Mouse (Mus musculus) testis, adult 2 months (tissue): ENCODE data around the gene Med9. TPM values are rescaled to one million over a fixed set of nuclear protein-coding genes. Genes with fewer than 3 reads are reported as not detected.
"Not testable (repeated sequence)": the region's sequence is repeated elsewhere in the genome, so short reads cannot be mapped to it uniquely, and the experiment has no call there.

Source experiments
- H3K27ac ChIP-seq: fragments of 200-500 bp; 2 replicates; pipeline ENCODE4 v1.5.1; 2012; ENCODE audit warnings: low read depth, low read length; ENCODE audit not compliant: control insufficient read depth, insufficient read depth
- H3K27me3 ChIP-seq: fragments of 200-500 bp; 2 replicates; pipeline ENCODE4 v1.6.1; 2012; ENCODE audit warnings: mild to moderate bottlenecking, low read length, moderate library complexity; ENCODE audit not compliant: control insufficient read depth, insufficient read depth
- H3K36me3 ChIP-seq: fragments of 200-500 bp; 2 replicates; pipeline ENCODE4 v1.6.1; 2012; ENCODE audit warnings: mild to moderate bottlenecking, low read length; ENCODE audit not compliant: control insufficient read depth, insufficient read depth
- H3K4me1 ChIP-seq: fragments of 200-500 bp; 2 replicates; pipeline ENCODE4 v1.6.1; 2012; ENCODE audit warnings: low read length; ENCODE audit not compliant: control insufficient read depth, insufficient read depth
- H3K4me3 ChIP-seq: fragments of 200-500 bp; 2 replicates; pipeline ENCODE4 v1.5.1; 2012; ENCODE audit warnings: low read depth, mild to moderate bottlenecking, low read length, moderate library complexity, mixed read lengths; ENCODE audit not compliant: control insufficient read depth
- CTCF ChIP-seq: fragments of 200-500 bp; IDR thresholded peaks from 2 replicates; pipeline ENCODE4 v1.5.1; 2012; ENCODE audit warnings: low read depth, mild to moderate bottlenecking, inconsistent platforms, low read length, moderate library complexity; ENCODE audit not compliant: control insufficient read depth, insufficient read depth, insufficient replicate concordance
- POLR2A ChIP-seq: fragments of 200-500 bp; IDR thresholded peaks from 2 replicates; pipeline ENCODE4 v1.6.1; 2012; ENCODE audit warnings: low read depth, mild to moderate bottlenecking, inconsistent platforms, low read length, moderate library complexity; ENCODE audit not compliant: control insufficient read depth
- polyA plus RNA-seq: library from polyadenylated mRNA; depleted of rRNA; stranded (reverse); fragments of >200 nt; gene quantifications from 2 replicates; pipeline ENCODE4 v1.2.3, GENCODE M21; 2012

Med9 gene
- polyA plus RNA-seq, 1 experiment, result 74.5 TPM

GRCm38 (mm10) chr11:59932560-59933337, 15.3 kb upstream of the Med9 start:
- Histone ChIP-seq H3K4me3 (no peak overlapping the region), H3K27me3 (no peaks in the 10 kb centered on the region), H3K36me3 (no peaks in the 10 kb centered on the region), H3K4me1 (no peaks in the 10 kb centered on the region), H3K27ac (no peak overlapping the region)
- TF ChIP-seq POLR2A (no peak), CTCF (no peak)

- no peak for TF ChIP-seq POLR2A
- TF ChIP-seq CTCF, result no peak
- Histone ChIP-seq H3K36me3 (no peaks in the 10 kb centered on the region), H3K4me3 (no peak overlapping the region), H3K27me3 (no peaks in the 10 kb centered on the region), H3K27ac (no peak overlapping the region; the same call in 1 of the 2 replicates), H3K4me1 (peaks cover 4% of the 10 kb centered on the region)
Measured at GRCm38 (mm10) chr11:59933943-59934342, 14.1 kb upstream of the Med9 start.

GRCm38 (mm10) chr11:59937023-59937422, 11.0 kb upstream of the Med9 start:
- no peak for TF ChIP-seq CTCF
- no peak for TF ChIP-seq POLR2A
- H3K4me3 ChIP-seq, result no peak overlapping the region
- H3K4me1 ChIP-seq, result peaks cover 8% of the 10 kb centered on the region
- peak overlapping the region; percentile 24; the same call in 1 of the 2 replicates for H3K27ac ChIP-seq
- H3K27me3 ChIP-seq, result no peaks in the 10 kb centered on the region
- H3K36me3 ChIP-seq, result no peaks in the 10 kb centered on the region

GRCm38 (mm10) chr11:59937615-59938014, 10.4 kb upstream of the Med9 start:
- Histone ChIP-seq H3K27me3 (no peaks in the 10 kb centered on the region), H3K27ac (peak overlapping the region; percentile 84), H3K36me3 (no peaks in the 10 kb centered on the region), H3K4me3 (no peak overlapping the region), H3K4me1 (peaks cover 10% of the 10 kb centered on the region)
- TF ChIP-seq CTCF (no peak), POLR2A (no peak)

- no peaks in the 10 kb centered on the region for H3K27me3 ChIP-seq
- TF ChIP-seq CTCF (no peak), POLR2A (no peak)
- no peak overlapping the region for H3K4me3 ChIP-seq
Measured at GRCm38 (mm10) chr11:59939821-59940220, 8.2 kb upstream of the Med9 start.

GRCm38 (mm10) chr11:59940645-59941044, 7.4 kb upstream of the Med9 start:
- Histone ChIP-seq H3K36me3 (no peaks in the 10 kb centered on the region), H3K27ac (peak overlapping the region; percentile 74), H3K27me3 (no peaks in the 10 kb centered on the region), H3K4me1 (peaks cover 10% of the 10 kb centered on the region), H3K4me3 (no peak overlapping the region)
- TF ChIP-seq CTCF (no peak), POLR2A (peak; percentile 33; the same call in 1 of the 2 replicates)

More at GRCm38 (mm10) chr11:59939821-59940220, 8.2 kb upstream of the Med9 start:
- H3K27ac ChIP-seq, result peak overlapping the region; percentile 74; the same call in 1 of the 2 replicates
- H3K4me1 ChIP-seq, result peaks cover 10% of the 10 kb centered on the region
- no peaks in the 10 kb centered on the region for H3K36me3 ChIP-seq

- H3K36me3 ChIP-seq, result no peaks in the 10 kb centered on the region
- TF ChIP-seq POLR2A (no peak), CTCF (no peak)
- H3K4me3 ChIP-seq, result no peak overlapping the region
- no peaks in the 10 kb centered on the region for H3K27me3 ChIP-seq
- H3K27ac ChIP-seq, result peak overlapping the region; percentile 73
- H3K4me1 ChIP-seq, result peaks cover 10% of the 10 kb centered on the region
Measured at GRCm38 (mm10) chr11:59941391-59941790, 6.6 kb upstream of the Med9 start.

GRCm38 (mm10) chr11:59944855-59945254, 3.2 kb upstream of the Med9 start:
- H3K4me3 ChIP-seq, H3K4me1 ChIP-seq, H3K36me3 ChIP-seq, H3K27me3 ChIP-seq, H3K27ac ChIP-seq: not testable (repeated sequence)
